Mouse (Mus musculus) cortical plate, adult 2 months (tissue): ENCODE measurements around the gene Ppig.

Experiments used
- CTCF ChIP-seq: fragments of 200-500 bp; IDR thresholded peaks from 2 replicates; pipeline ENCODE4 v1.5.1; 2011; ENCODE audit warnings: mild to moderate bottlenecking, control low read depth, low read length; ENCODE audit not compliant: insufficient read depth; ENCODE audit errors: extremely low read depth
- POLR2A ChIP-seq: fragments of 200-500 bp; IDR thresholded peaks from 2 replicates; pipeline ENCODE4 v1.6.1; 2011; ENCODE audit warnings: mild to moderate bottlenecking, low read length, control low read depth; ENCODE audit not compliant: insufficient read depth; ENCODE audit errors: extremely low read depth

GRCm38 (mm10) chr2:69802911-69803312, 80.6 kb downstream of the Ppig start:
- TF ChIP-seq CTCF (no peak), POLR2A (no peak)
